Mouse (Mus musculus) hindbrain, postnatal 0 days (tissue): ENCODE measurements around the gene Klf13. TPM values are rescaled to one million over a fixed set of nuclear protein-coding genes. Genes with fewer than 3 reads are reported as not detected.

Source experiments
- ATAC-seq: fragments of 200-750 bp; cut with Nextera tagmentation; 2 replicates; pipeline ENCODE4 v1.8.0; 2017; ENCODE audit warnings: mild to moderate bottlenecking, moderate TSS enrichment, moderate library complexity
- DNase-seq: peaks from one replicate; pipeline ENCODE4 v3.0.0-alpha.2; 2015; ENCODE audit warnings: low spot score
- H3K27ac ChIP-seq: fragments of 300-500 bp; sonication (generic); 2 replicates; pipeline ENCODE4 v1.5.1; 2014; ENCODE audit warnings: mild to moderate bottlenecking
- H3K27me3 ChIP-seq: fragments of 300-500 bp; sonication (generic); 2 replicates; pipeline ENCODE4 v1.6.1; 2014; ENCODE audit warnings: low read length, mixed read lengths; ENCODE audit not compliant: insufficient read depth
- H3K36me3 ChIP-seq: fragments of 300-500 bp; sonication (generic); 2 replicates; pipeline ENCODE4 v1.6.1; 2014; ENCODE audit warnings: low read length, mixed read lengths; ENCODE audit not compliant: insufficient read depth
- H3K4me1 ChIP-seq: fragments of 300-500 bp; sonication (generic); 2 replicates; pipeline ENCODE4 v1.6.1; 2014; ENCODE audit warnings: antibody characterized with exemption, low read length, mixed read lengths; ENCODE audit not compliant: insufficient read depth
- H3K4me2 ChIP-seq: fragments of 300-500 bp; sonication (generic); 2 replicates; pipeline ENCODE4 v1.6.1; 2014; ENCODE audit warnings: low read depth, mild to moderate bottlenecking, low read length, moderate library complexity, mixed read lengths
- H3K4me3 ChIP-seq: fragments of 300-500 bp; sonication (generic); 2 replicates; pipeline ENCODE4 v1.5.1; 2014; ENCODE audit warnings: low read length
- H3K9ac ChIP-seq: fragments of 300-500 bp; sonication (generic); replicated peaks from 2 replicates; pipeline ENCODE4 v1.6.1; 2014; ENCODE audit warnings: mild to moderate bottlenecking, low read length, moderate library complexity, mixed read lengths
- H3K9me3 ChIP-seq: fragments of 300-500 bp; sonication (generic); 2 replicates; pipeline ENCODE4 v1.6.1; 2016; ENCODE audit warnings: low read length, mixed read lengths
- CTCF ChIP-seq: IDR thresholded peaks from 2 replicates; pipeline ENCODE4 v1.5.1; 2016; ENCODE audit warnings: antibody characterized with exemption, control low read depth, low read depth
- WGBS: fragments of 180-500 bp; shearing (Covaris S2); extraction: QIAGEN DNeasy Blood & Tissue Kit; methylation state at CpG from one replicate; pipeline ENCODE4 v1.1.7; 2014; 5-methylcytosine and 5-hydroxymethylcytosine counted together
- polyA plus RNA-seq: library from polyadenylated mRNA; unstranded; fragments of >200 nt; fragmentation: Nextera tagmentation; extraction: Ambion mirVana; gene quantifications from 2 replicates; pipeline ENCODE4 v1.2.1, GENCODE M21; 2015
- total RNA-seq: library from RNA; depleted of rRNA; stranded (reverse); fragments of >200 nt; gene quantifications from 2 replicates; pipeline ENCODE4 v1.2.3, GENCODE M21; 2014

The Klf13 gene
- total and polyA plus RNA-seq, 2 experiments from 2014 or later: 26.9 to 34.0 TPM

DNA sequence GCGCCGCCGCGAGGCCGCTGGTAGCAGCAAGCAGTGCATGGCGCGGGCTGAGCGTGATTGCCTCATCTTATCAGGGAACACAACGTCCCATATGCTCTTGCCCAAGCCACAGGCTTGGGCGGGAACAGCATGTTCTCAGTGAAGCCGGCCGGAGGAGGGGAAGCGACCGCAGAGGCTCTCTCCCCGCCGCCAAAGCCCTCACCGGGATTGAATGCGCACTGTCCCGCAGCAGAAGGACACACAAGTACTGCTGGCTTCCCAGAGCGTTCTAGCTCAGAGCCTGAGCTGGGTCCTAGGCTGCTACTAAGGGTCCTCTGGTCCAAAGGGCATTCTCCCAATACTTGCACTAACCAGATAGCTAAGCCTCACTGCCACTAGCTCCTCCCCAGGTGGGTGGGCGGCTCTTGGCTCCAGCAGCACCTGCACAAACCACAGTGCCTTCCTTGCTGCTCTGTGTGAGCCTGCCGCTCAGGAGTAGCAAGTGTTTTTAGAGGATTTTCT is 41.7 kb downstream of the Klf13 start:
- peak overlapping the region; percentile 25 for H3K9ac ChIP-seq
- peak overlapping the region; percentile 14 for H3K4me3 ChIP-seq
- peak overlapping the region; percentile 64 for H3K4me2 ChIP-seq
- DNase-seq (peak; percentile 92), ATAC-seq (peak; percentile 95)
- H3K9me3 ChIP-seq: no peaks in the 10 kb centered on the region
- peak overlapping the region; percentile 74 for H3K27ac ChIP-seq
- TF ChIP-seq CTCF: peak; percentile 81
- WGBS: 1% methylated on average over 22 of the region's 22 CpGs
- peaks cover 19% of the 10 kb centered on the region for H3K4me1 ChIP-seq
- H3K36me3 ChIP-seq: no peaks in the 10 kb centered on the region
- no peaks in the 10 kb centered on the region for H3K27me3 ChIP-seq

DNA sequence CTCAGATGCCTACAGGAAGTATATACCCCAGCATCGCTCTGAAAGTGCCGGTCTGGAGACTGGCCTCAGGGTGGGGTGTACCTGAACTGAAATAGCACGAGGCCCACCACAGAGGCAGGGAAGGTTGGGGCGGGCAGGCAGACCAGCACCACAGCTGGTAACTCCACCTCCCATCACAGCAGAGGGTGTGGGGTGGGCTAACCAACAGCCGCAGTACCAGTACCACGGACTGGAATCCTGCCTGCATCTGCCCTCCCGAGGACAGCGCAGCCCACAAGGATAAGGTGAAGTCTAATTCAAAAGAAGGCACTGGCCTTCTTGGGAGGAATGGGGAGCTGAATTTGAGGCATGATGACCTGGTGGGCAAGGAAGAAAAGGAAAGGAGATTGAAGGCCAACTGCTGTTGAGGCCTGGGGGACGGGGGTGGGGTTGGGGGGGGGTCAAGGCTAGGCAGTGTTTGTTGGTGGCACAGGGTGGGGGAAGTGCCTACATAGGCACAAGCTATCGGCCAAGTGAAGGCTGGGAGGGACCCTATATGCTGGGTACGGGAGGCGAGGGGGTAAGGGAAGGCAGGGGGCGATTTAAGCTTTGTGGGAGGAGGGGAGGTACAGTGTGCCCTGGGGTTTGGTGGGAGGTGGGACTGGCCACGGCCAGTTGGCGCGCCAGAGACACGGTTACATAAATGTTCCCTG is 42.3 kb downstream of the Klf13 start:
- Histone ChIP-seq H3K27me3 (no peaks in the 10 kb centered on the region), H3K4me3 (peak overlapping the region; percentile 14), H3K9ac (peak overlapping the region; percentile 40), H3K4me2 (peak overlapping the region; percentile 64), H3K36me3 (no peaks in the 10 kb centered on the region), H3K9me3 (no peaks in the 10 kb centered on the region), H3K4me1 (peaks cover 19% of the 10 kb centered on the region), H3K27ac (peak overlapping the region; percentile 74; the same call in 1 of the 2 replicates)
- no peak for TF ChIP-seq CTCF
- WGBS: 23% methylated on average over 15 of the region's 17 CpGs
- ATAC-seq (peak; percentile 21; the same call in 1 of the 2 replicates), DNase-seq (peak; percentile 7)

DNA sequence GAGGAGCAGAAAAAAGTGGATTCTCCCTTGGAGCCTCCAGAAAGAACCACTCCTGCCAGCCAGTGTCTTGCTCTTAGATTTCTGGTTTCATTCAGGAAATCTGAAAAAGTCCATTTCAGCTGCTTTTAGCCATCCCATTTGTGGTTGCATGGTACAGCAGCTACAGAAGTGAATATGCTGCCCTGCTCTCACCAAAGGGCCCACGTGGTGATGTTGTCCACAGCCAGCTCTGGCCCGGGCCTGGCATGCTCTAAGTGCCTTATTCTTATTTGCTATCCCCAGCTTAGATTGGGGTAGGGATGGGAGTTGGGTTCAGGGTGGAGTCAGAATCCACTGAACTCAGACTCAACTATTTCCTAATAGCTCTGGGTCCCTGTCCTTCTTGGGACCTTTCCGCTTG is 43.5 kb downstream of the Klf13 start:
- Histone ChIP-seq H3K4me3 (no peak overlapping the region), H3K27ac (no peak overlapping the region), H3K4me2 (no peak overlapping the region), H3K9ac (no peak overlapping the region), H3K4me1 (peaks cover 19% of the 10 kb centered on the region), H3K27me3 (no peaks in the 10 kb centered on the region), H3K9me3 (no peaks in the 10 kb centered on the region), H3K36me3 (0 out of 2 replicates have a peak, but pooled peaks cover 8% of the 10 kb centered on the region)
- ATAC-seq: no peak
- TF ChIP-seq CTCF: no peak
- no peak for DNase-seq
- 82% methylated on average over 3 of the region's 3 CpGs for WGBS

DNA sequence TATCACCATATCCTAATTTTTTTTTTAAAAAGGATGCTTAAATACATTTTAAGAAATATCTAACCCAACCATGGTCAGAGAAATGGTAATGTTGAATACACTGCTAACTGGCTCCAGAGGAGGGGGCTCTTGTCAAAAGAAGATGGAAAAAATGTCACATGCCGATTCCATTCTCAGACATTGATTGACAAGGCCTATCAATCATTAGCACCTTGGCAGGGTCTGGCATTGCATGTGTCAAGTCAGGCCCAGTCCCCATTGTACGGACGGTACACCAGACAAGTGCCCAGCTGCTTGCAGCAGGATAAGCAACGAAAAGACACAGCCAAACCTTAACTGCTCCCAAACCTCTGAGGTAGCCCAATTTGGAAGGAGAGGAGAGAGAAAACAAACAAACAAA is 44.1 kb downstream of the Klf13 start:
- no peaks in the 10 kb centered on the region for H3K27me3 ChIP-seq
- no peak overlapping the region for H3K27ac ChIP-seq
- H3K4me1 ChIP-seq: peaks cover 19% of the 10 kb centered on the region
- H3K4me3 ChIP-seq: no peak overlapping the region
- DNase-seq: no peak
- no peaks in the 10 kb centered on the region for H3K9me3 ChIP-seq
- 58% methylated on average over 4 of the region's 4 CpGs for WGBS
- no peak overlapping the region for H3K9ac ChIP-seq
- no peak for ATAC-seq
- TF ChIP-seq CTCF: no peak
- H3K4me2 ChIP-seq: no peak overlapping the region
- 0 out of 2 replicates have a peak, but pooled peaks cover 11% of the 10 kb centered on the region for H3K36me3 ChIP-seq

DNA sequence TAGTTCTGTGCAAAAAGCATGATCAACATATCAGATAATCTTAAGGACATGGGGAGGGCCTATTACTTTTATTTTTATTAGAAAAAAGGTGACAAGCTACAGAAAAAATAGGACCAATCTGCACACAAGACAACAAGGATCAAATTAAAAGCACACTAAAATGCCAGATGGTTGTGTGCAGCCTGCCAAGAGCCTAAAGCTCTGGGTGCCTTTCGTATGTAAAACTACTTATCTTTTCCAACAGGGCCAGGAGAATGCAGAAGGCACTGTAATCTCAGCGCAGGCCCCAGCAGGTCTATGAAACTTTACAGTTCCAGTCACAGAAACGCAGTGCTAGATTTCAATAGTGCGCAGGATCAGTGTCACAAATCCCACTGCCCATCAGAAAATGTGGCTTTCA is 45.0 kb downstream of the Klf13 start:
- no peak overlapping the region for H3K9ac ChIP-seq
- H3K36me3 ChIP-seq: 0 out of 2 replicates have a peak, but pooled peaks cover 11% of the 10 kb centered on the region
- H3K4me3 ChIP-seq: no peak overlapping the region
- H3K4me2 ChIP-seq: no peak overlapping the region
- no peak overlapping the region; the same call in 1 of the 2 replicates for H3K27ac ChIP-seq
- DNase-seq (no peak), ATAC-seq (no peak)
- peaks cover 19% of the 10 kb centered on the region for H3K4me1 ChIP-seq
- H3K9me3 ChIP-seq: no peaks in the 10 kb centered on the region
- WGBS: 49% methylated on average over 4 of the region's 4 CpGs
- no peaks in the 10 kb centered on the region for H3K27me3 ChIP-seq
- TF ChIP-seq CTCF: no peak

DNA sequence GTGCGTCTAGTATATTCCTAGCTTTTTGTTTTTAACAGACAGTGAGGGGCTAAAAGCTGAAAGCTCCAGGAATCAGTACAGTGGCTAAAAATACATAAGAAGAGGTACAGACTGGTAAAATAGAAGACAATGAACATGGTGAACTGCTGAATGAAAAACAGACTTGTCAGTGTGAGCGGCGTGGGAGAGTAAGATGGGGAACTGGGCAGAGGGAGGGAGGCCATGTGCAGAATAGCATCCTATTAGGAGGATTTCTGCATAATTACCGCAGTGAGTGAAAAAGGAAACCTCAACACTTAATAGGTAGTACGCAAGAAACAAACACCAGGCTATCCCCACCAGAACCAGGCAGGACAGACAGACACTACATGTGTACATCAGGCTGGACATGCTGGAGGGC is 45.5 kb downstream of the Klf13 start:
- 59% methylated on average over 5 of the region's 5 CpGs for WGBS
- DNase-seq: no peak
- no peak for TF ChIP-seq CTCF

DNA sequence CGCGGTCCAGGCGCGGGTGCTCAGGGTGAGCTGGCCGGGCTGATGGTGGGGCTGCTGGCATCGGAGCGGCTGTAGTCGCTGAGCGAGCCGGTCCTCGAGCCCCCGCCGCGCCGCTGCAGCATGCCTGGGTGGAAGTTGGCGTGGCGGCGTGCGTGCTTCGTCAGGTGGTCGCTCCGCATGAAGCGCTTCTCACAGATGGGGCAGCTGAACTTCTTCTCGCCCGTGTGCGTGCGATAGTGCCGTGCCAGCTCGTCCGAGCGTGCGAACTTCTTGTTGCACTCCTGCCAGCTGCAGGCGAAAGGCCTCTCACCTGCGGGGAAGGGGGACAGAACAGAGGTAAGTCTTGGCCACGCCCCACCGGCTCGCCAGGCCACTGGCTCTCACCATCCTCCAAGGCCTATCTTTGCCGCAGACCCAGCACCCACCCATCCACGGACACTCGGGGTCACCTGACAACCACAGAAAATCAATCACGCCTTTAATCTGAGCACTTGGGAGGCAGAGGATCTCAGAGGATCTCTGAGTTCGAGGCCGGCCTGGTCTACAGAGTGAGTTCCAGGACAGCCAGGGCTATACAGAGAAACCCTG is 47.1 kb downstream of the Klf13 start:
- H3K27me3 ChIP-seq: no peaks in the 10 kb centered on the region
- no peak overlapping the region for H3K27ac ChIP-seq
- no peaks in the 10 kb centered on the region for H3K9me3 ChIP-seq
- no peak overlapping the region for H3K4me2 ChIP-seq
- DNase-seq: no peak
- TF ChIP-seq CTCF: no peak
- H3K4me3 ChIP-seq: no peak overlapping the region
- peaks cover 11% of the 10 kb centered on the region for H3K4me1 ChIP-seq
- no peak overlapping the region for H3K9ac ChIP-seq
- WGBS: 64% methylated on average over 43 of the region's 43 CpGs
- 0 out of 2 replicates have a peak, but pooled peaks cover 11% of the 10 kb centered on the region for H3K36me3 ChIP-seq
- no peak for ATAC-seq

More for the DNA sequence above, 45.5 kb downstream of the Klf13 start:
- Histone ChIP-seq H3K27ac (no peak overlapping the region; the same call in 1 of the 2 replicates), H3K4me3 (no peak overlapping the region), H3K4me2 (no peak overlapping the region), H3K27me3 (no peaks in the 10 kb centered on the region), H3K4me1 (peaks cover 19% of the 10 kb centered on the region), H3K9me3 (no peaks in the 10 kb centered on the region), H3K9ac (no peak overlapping the region), H3K36me3 (0 out of 2 replicates have a peak, but pooled peaks cover 11% of the 10 kb centered on the region)
- ATAC-seq: no peak
